Mouse (Mus musculus) forebrain, embryonic 15.5 days (tissue): Measurements from ENCODE around the gene Mgat2. TPM values are rescaled to one million over a fixed set of nuclear protein-coding genes. Genes with fewer than 3 reads are reported as not detected.

Experiments
- ATAC-seq: fragments of 200-750 bp; cut with Nextera tagmentation; replicated peaks from 2 replicates; pipeline ENCODE4 v1.8.0; 2017; ENCODE audit warnings: mild to moderate bottlenecking, moderate TSS enrichment, moderate library complexity
- H3K27ac ChIP-seq: fragments of 300-500 bp; sonication (generic); replicated peaks from 2 replicates; pipeline ENCODE4 v1.5.1; 2015; ENCODE audit warnings: mild to moderate bottlenecking, inconsistent platforms
- H3K27me3 ChIP-seq: fragments of 300-500 bp; sonication (generic); 2 replicates; pipeline ENCODE4 v1.6.1; 2015; ENCODE audit warnings: inconsistent platforms
- H3K36me3 ChIP-seq: fragments of 300-500 bp; sonication (generic); 2 replicates; pipeline ENCODE4 v1.6.1; 2015; ENCODE audit warnings: mild to moderate bottlenecking, inconsistent platforms
- H3K4me1 ChIP-seq: fragments of 300-500 bp; sonication (generic); 2 replicates; pipeline ENCODE4 v1.6.1; 2015; ENCODE audit warnings: inconsistent platforms
- H3K4me2 ChIP-seq: fragments of 300-500 bp; sonication (generic); replicated peaks from 2 replicates; pipeline ENCODE4 v1.6.1; 2015; ENCODE audit warnings: mild to moderate bottlenecking, inconsistent platforms
- H3K4me3 ChIP-seq: fragments of 300-500 bp; sonication (generic); 2 replicates; pipeline ENCODE4 v1.5.1; 2015; ENCODE audit warnings: mild to moderate bottlenecking, inconsistent platforms
- H3K9ac ChIP-seq: fragments of 300-500 bp; sonication (generic); replicated peaks from 2 replicates; pipeline ENCODE4 v1.6.1; 2015; ENCODE audit warnings: mild to moderate bottlenecking, inconsistent platforms
- H3K9me3 ChIP-seq: fragments of 300-500 bp; sonication (generic); 2 replicates; pipeline ENCODE4 v1.6.1; 2016; ENCODE audit warnings: inconsistent platforms
- WGBS: fragments of 180-500 bp; shearing (Covaris S2); methylation state at CpG from one replicate; pipeline ENCODE4 v1.1.7; 2015; ENCODE audit warnings: mixed read lengths; 5-methylcytosine and 5-hydroxymethylcytosine counted together
- polyA plus RNA-seq: library from polyadenylated mRNA; unstranded; fragments of >200 nt; fragmentation: Nextera tagmentation; extraction: Ambion mirVana; gene quantifications from 2 replicates; pipeline ENCODE4 v1.2.1, GENCODE M21; 2015

Gene Mgat2
- polyA plus RNA-seq, 1 experiment from 2014 or later = 40.2 TPM

DNA sequence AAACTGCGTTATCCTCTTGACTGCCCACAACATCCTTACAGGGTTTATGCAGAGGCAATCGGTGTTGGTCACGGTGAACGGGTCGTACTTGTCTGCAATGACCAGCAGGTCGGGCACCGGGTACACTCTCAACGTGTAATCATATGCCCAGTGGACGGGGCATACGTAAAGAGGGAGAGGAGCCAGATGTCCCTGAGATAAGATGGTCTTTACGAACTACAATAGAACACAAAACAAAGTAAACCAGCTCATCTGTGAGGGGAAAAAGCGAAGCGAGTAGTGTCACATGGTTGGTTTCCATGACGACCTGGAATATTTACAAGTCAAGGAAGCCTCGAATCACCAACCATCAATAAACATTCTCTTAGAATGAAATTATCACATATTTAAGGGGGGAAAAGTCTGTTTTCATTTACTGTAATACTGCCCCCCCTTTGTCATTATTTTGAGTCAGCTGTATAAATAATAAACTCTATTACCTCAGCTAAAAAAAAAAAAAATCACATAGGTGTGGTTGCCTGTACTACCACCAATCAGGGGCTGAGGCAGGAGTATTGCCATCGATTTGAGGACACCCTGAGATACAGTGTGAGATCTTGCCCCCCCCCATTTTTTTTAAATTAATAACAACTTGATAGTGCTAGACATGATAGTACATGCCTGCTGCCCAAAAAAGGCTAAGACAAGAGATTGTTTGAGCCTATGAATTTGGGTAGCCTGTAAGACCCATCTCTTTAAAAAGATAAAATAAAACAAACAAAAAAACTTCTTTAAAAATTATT is 20.3 kb downstream of the Mgat2 start, which contains the start of gene Gm49384:
Gene Gm49384 (minus strand): TSS at position 216 of the 782 bp plus-strand sequence.
- H3K9ac ChIP-seq = no peak within 1 kb of the TSS

DNA sequence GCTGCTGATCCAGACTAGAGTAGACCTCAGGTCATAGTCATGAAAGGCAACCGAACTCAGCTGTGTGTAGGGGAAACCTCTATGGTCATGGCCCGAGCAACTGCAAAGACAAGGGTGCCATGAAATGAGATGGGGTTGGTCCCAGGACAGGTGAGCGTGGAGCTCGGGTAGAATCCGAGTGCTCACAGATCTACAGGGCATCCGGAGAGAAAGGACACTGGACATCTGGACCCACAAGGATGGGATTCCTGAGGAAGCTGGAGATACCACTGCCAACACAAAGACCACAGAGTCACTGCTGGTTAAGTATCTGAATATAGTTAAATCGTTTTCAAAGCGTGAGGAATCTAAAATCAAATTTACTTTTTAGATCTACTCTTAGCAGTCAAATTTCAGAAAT is 23.4 kb downstream of the Mgat2 start:
- Histone ChIP-seq H3K9ac (no peak overlapping the region), H3K4me3 (no peak overlapping the region), H3K4me2 (no peak overlapping the region), H3K9me3 (no peaks in the 10 kb centered on the region), H3K36me3 (no peaks in the 10 kb centered on the region; the same call in 1 of the 2 replicates), H3K4me1 (peaks cover 5% of the 10 kb centered on the region), H3K27me3 (no peaks in the 10 kb centered on the region), H3K27ac (no peak overlapping the region)
- 95% methylated on average over 8 of the region's 8 CpGs for WGBS
- no peak for ATAC-seq

More for the DNA sequence above, 20.3 kb downstream of the Mgat2 start, which contains the start of gene Gm49384:
- WGBS = 69% methylated on average over 16 of the region's 16 CpGs
- H3K9me3 ChIP-seq = no peaks in the 10 kb centered on the region
- no peak within 1 kb of the TSS for H3K4me3 ChIP-seq
- no peaks in the 10 kb centered on the region for H3K27me3 ChIP-seq
- H3K4me2 ChIP-seq = no peak within 1 kb of the TSS
- peaks cover 11% of the 10 kb centered on the region; the same call in 1 of the 2 replicates for H3K36me3 ChIP-seq
- peak; percentile 53 for ATAC-seq
- H3K4me1 ChIP-seq = peaks cover 9% of the 10 kb centered on the region
- H3K27ac ChIP-seq = no peak within 1 kb of the TSS

DNA sequence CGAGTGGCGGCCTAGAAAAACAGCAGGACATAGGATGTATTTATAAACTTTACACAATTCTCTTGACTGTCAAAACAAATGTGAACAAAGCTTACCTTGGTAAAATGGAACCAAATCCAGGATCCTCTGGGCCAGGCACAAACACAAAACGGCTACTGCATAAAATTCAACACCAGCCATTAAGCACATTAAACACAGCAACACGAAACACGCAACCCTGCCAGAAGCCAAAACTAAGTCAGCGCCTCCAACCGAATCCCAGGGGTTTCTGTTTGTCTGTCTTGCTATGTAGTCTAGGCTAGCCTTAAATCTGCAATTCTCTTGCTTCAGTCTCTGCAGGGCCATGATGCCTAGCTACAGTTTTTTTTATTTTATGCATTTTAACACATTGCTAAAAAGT is 24.0 kb downstream of the Mgat2 start:
- Histone ChIP-seq H3K36me3 (no peaks in the 10 kb centered on the region), H3K9me3 (no peaks in the 10 kb centered on the region), H3K4me2 (no peak overlapping the region), H3K27me3 (no peaks in the 10 kb centered on the region), H3K4me3 (no peak overlapping the region), H3K4me1 (peaks cover 5% of the 10 kb centered on the region), H3K9ac (no peak overlapping the region), H3K27ac (no peak overlapping the region)
- ATAC-seq = no peak
- WGBS = 93% methylated on average over 7 of the region's 7 CpGs

GRCm38 (mm10) chr12:69208520-69208919 is 24.6 kb downstream of the Mgat2 start:
- H3K9me3 ChIP-seq = no peaks in the 10 kb centered on the region
- H3K4me1 ChIP-seq = peaks cover 5% of the 10 kb centered on the region
- no peak overlapping the region for H3K4me3 ChIP-seq
- no peaks in the 10 kb centered on the region for H3K36me3 ChIP-seq
- no peak overlapping the region for H3K4me2 ChIP-seq
- no peak overlapping the region for H3K9ac ChIP-seq
- no peak for ATAC-seq
- H3K27me3 ChIP-seq = no peaks in the 10 kb centered on the region
- WGBS = 91% methylated on average over 2 of the region's 2 CpGs
- H3K27ac ChIP-seq = no peak overlapping the region

GRCm38 (mm10) chr12:69210056-69210979 is 26.4 kb downstream of the Mgat2 start:
- no peaks in the 10 kb centered on the region for H3K36me3 ChIP-seq
- H3K4me3 ChIP-seq = no peak overlapping the region
- no peak overlapping the region for H3K9ac ChIP-seq
- H3K4me1 ChIP-seq = no peaks in the 10 kb centered on the region
- WGBS = 85% methylated on average over 18 of the region's 18 CpGs
- ATAC-seq = no peak; the same call in 1 of the 2 replicates
- H3K9me3 ChIP-seq = no peaks in the 10 kb centered on the region
- no peaks in the 10 kb centered on the region for H3K27me3 ChIP-seq
- no peak overlapping the region for H3K27ac ChIP-seq
- H3K4me2 ChIP-seq = no peak overlapping the region

- Histone ChIP-seq H3K27me3 (no peaks in the 10 kb centered on the region), H3K9me3 (no peaks in the 10 kb centered on the region), H3K4me2 (no peak overlapping the region), H3K4me1 (peaks cover 3% of the 10 kb centered on the region; the same call in 1 of the 2 replicates), H3K36me3 (no peaks in the 10 kb centered on the region), H3K9ac (no peak overlapping the region), H3K4me3 (no peak overlapping the region), H3K27ac (no peak overlapping the region)
- no peak for ATAC-seq
- 84% methylated on average over 5 of the region's 5 CpGs for WGBS
Measured at GRCm38 (mm10) chr12:69211057-69211456, 27.1 kb downstream of the Mgat2 start.

DNA sequence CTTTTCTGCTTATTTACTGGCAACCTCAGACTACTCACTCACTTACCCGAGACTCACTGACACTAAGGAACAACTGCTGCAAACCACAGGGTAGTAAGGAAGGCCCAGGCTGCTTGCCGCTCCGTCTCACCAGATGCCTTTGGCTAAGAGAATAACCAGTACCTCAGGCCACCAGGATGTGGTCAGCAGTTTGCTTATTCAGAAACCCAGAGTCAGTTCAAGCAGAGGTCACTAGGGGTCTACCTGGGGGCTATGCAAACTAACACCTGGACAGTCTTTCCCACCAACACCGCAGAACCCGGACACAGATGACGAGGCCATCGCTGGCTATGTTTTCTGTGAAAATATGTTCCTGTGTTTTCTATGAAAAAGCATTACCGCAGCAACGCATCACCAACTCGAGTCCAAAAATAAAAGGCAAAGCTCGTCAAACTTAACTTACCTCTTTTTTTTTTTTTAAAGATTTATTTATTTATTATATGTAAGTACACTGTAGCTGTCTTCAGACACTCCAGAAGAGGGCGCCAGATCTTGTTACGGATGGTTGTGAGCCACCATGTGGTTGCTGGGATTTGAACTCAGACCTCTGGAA is 29.3 kb downstream of the Mgat2 start:
- H3K27ac ChIP-seq = no peak overlapping the region
- peaks cover 3% of the 10 kb centered on the region; the same call in 1 of the 2 replicates for H3K4me1 ChIP-seq
- H3K9ac ChIP-seq = no peak overlapping the region
- H3K27me3 ChIP-seq = no peaks in the 10 kb centered on the region
- no peak overlapping the region for H3K4me2 ChIP-seq
- no peaks in the 10 kb centered on the region for H3K9me3 ChIP-seq
- H3K36me3 ChIP-seq = no peaks in the 10 kb centered on the region
- WGBS = 93% methylated on average over 13 of the region's 13 CpGs
- ATAC-seq = no peak
- no peak overlapping the region for H3K4me3 ChIP-seq

GRCm38 (mm10) chr12:69214393-69214792 is 30.4 kb downstream of the Mgat2 start:
- Histone ChIP-seq H3K4me1 (peaks cover 3% of the 10 kb centered on the region; the same call in 1 of the 2 replicates), H3K4me2 (no peak overlapping the region), H3K4me3 (no peak overlapping the region), H3K9me3 (no peaks in the 10 kb centered on the region), H3K27me3 (no peaks in the 10 kb centered on the region), H3K36me3 (no peaks in the 10 kb centered on the region), H3K27ac (no peak overlapping the region), H3K9ac (no peak overlapping the region)
- no peak for ATAC-seq
- WGBS = 90% methylated on average over 7 of the region's 7 CpGs

- no peaks in the 10 kb centered on the region for H3K36me3 ChIP-seq
- ATAC-seq = peak; percentile 77
Measured at GRCm38 (mm10) chr12:69215000-69215785, 31.2 kb downstream of the Mgat2 start.

DNA sequence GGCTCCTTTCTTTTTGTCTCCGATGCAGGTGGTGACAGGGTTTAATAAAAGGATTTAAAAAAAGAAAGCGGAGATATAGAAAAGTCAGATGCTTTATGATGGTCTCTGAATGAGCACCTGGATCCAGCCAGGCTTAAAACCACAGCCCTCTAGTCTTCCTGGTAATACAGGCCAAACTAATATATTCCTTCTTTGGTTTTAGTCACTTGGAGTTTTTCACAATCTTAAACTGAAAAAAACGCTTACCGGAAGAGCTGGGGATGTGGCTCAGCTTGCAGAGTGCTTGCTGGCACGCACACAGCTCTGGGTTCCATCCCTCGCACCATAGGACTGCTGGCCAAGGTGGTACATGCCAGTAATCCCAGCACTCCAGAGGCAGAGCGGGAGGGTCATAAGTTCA is 32.6 kb downstream of the Mgat2 start:
- no peaks in the 10 kb centered on the region for H3K36me3 ChIP-seq
- peaks cover 3% of the 10 kb centered on the region; the same call in 1 of the 2 replicates for H3K4me1 ChIP-seq
- no peaks in the 10 kb centered on the region for H3K9me3 ChIP-seq
- no peak overlapping the region for H3K9ac ChIP-seq
- H3K27ac ChIP-seq = no peak overlapping the region
- 94% methylated on average over 7 of the region's 7 CpGs for WGBS
- H3K4me2 ChIP-seq = no peak overlapping the region
- H3K27me3 ChIP-seq = no peaks in the 10 kb centered on the region
- no peak overlapping the region for H3K4me3 ChIP-seq
- ATAC-seq = no peak

More at GRCm38 (mm10) chr12:69215000-69215785, 31.2 kb downstream of the Mgat2 start:
- no peak overlapping the region for H3K4me3 ChIP-seq
- H3K4me2 ChIP-seq = no peak overlapping the region
- H3K27me3 ChIP-seq = no peaks in the 10 kb centered on the region
- 0 out of 2 replicates have a peak overlapping the region, but pooled peaks have one; percentile 9 for H3K27ac ChIP-seq
- no peak overlapping the region for H3K9ac ChIP-seq
- peaks cover 3% of the 10 kb centered on the region; the same call in 1 of the 2 replicates for H3K4me1 ChIP-seq
- no peaks in the 10 kb centered on the region for H3K9me3 ChIP-seq
- 67% methylated on average over 3 of the region's 3 CpGs for WGBS

GRCm38 (mm10) chr12:69220613-69221277 is 36.8 kb downstream of the Mgat2 start:
- Histone ChIP-seq H3K4me2 (no peak overlapping the region), H3K9me3 (no peaks in the 10 kb centered on the region), H3K27me3 (no peaks in the 10 kb centered on the region), H3K4me1 (peaks cover under 1% of the 10 kb centered on the region; the same call in 1 of the 2 replicates), H3K27ac (no peak overlapping the region), H3K36me3 (no peaks in the 10 kb centered on the region), H3K9ac (no peak overlapping the region), H3K4me3 (no peak overlapping the region)
- 91% methylated on average over 19 of the region's 19 CpGs for WGBS
- ATAC-seq = no peak
